Mouse (Mus musculus): ENCODE measurements around the gene C87436. TPM values are rescaled to one million over a fixed set of nuclear protein-coding genes. Genes with fewer than 3 reads are reported as not detected.

The C87436 gene
- 24.8 and 25.9 TPM in 2 replicates for polyA plus RNA-seq (2014; fragmentation: Nextera tagmentation; extraction: Ambion mirVana)

- no peaks in the 10 kb centered on the region for H3K27me3 ChIP-seq (replicated peaks; ENCODE audit: control insufficient read depth, insufficient read depth, low read length)
- under 1% methylated on average over 59 of the region's 59 CpGs for WGBS
- peaks cover 13% of the 10 kb centered on the region; the same call in 1 of the 2 replicates for H3K36me3 ChIP-seq (ENCODE audit: control insufficient read depth, insufficient read depth, low read length)
- peak within 1 kb of the TSS; percentile 96 for H3K9ac ChIP-seq (ENCODE audit: low read depth, low read length)
- peaks cover 6% of the 10 kb centered on the region for H3K4me1 ChIP-seq (replicated peaks; ENCODE audit: control insufficient read depth, insufficient read depth, low read length)
- peak within 1 kb of the TSS; percentile 91 for H3K4me3 ChIP-seq (ENCODE audit: low read depth, low read length)
- ATAC-seq (replicated peaks; ENCODE audit: low FRiP score) = peak; percentile 94
- peak within 1 kb of the TSS; percentile 80 for H3K4me2 ChIP-seq
- DNase-seq (ENCODE audit: low spot score) = peak; percentile 97
- peak within 1 kb of the TSS; percentile 96 for H3K27ac ChIP-seq (ENCODE audit: low read depth, low read length)
- H3K9me3 ChIP-seq (ENCODE audit: control insufficient read depth, low read length) = no peaks in the 10 kb centered on the region
Measured at GRCm38 (mm10) chr6:86438272-86439118, at the start of gene C87436. Gene C87436, plus strand, starts transcription at chr6:86438374.

DNA sequence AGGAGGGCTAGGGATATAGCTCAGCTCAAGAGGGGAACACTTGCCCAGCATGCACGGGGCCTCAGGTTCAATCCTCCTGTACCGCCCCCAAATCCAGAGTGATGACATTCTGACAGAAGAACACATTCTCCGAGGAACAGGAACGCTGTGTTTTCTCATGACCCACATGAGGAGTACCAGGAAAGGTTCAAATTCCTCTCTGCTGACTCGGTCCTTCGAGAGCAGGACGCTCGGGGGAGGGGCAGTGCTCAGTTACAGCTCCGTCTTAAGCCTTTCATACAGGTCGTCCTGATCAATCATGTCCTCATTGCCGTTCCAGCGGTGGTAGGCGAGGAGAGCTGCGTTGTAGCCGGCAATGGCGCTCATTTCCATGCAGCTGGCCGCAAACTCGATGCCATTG is 49.7 kb upstream of the C87436 start:
- 81% methylated on average over 18 of the region's 18 CpGs for WGBS
- ATAC-seq (replicated peaks; ENCODE audit: low FRiP score) (no peak), DNase-seq (ENCODE audit: low spot score) (no peak)
- H3K4me3 ChIP-seq (ENCODE audit: low read depth, low read length) = no peak overlapping the region
- peaks cover 33% of the 10 kb centered on the region; the same call in 1 of the 2 replicates for H3K36me3 ChIP-seq (ENCODE audit: control insufficient read depth, insufficient read depth, low read length)
- H3K9me3 ChIP-seq (ENCODE audit: control insufficient read depth, low read length) = no peaks in the 10 kb centered on the region
- no peak overlapping the region for H3K4me2 ChIP-seq
- no peak overlapping the region for H3K9ac ChIP-seq (ENCODE audit: low read depth, low read length)
- no peaks in the 10 kb centered on the region; the same call in 1 of the 2 replicates for H3K4me1 ChIP-seq (replicated peaks; ENCODE audit: control insufficient read depth, insufficient read depth, low read length)
- H3K27ac ChIP-seq (ENCODE audit: low read depth, low read length) = no peak overlapping the region
- no peaks in the 10 kb centered on the region for H3K27me3 ChIP-seq (replicated peaks; ENCODE audit: control insufficient read depth, insufficient read depth, low read length)

DNA sequence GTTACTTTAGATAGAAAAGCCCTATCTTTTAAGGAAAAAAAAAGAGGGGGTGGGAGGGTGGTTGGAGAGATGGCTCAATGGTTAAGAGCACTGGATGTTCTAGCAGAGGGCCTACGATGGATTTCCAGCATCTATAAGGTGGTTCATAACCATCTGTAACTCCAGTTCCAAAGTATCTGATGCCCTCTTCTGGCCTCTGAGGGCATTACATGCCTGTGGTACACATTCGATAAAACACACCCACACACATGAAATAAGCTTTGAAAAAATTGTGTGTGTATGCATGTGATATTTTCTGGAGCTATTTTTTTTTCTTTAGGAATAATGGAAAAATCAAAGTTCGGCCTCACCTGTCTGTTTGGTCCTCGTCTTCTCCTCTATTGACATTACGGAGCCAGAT is 46.8 kb upstream of the C87436 start:
- Histone ChIP-seq H3K9ac (ENCODE audit: low read depth, low read length) (no peak overlapping the region), H3K9me3 (ENCODE audit: control insufficient read depth, low read length) (no peaks in the 10 kb centered on the region), H3K27me3 (replicated peaks; ENCODE audit: control insufficient read depth, insufficient read depth, low read length) (no peaks in the 10 kb centered on the region), H3K27ac (ENCODE audit: low read depth, low read length) (no peak overlapping the region), H3K4me1 (replicated peaks; ENCODE audit: control insufficient read depth, insufficient read depth, low read length) (peaks cover 15% of the 10 kb centered on the region), H3K36me3 (ENCODE audit: control insufficient read depth, insufficient read depth, low read length) (peaks cover 33% of the 10 kb centered on the region; the same call in 1 of the 2 replicates), H3K4me2 (no peak overlapping the region), H3K4me3 (ENCODE audit: low read depth, low read length) (no peak overlapping the region)
- DNase-seq (ENCODE audit: low spot score) (no peak), ATAC-seq (replicated peaks; ENCODE audit: low FRiP score) (no peak)
- 94% methylated on average over 5 of the region's 5 CpGs for WGBS

DNA sequence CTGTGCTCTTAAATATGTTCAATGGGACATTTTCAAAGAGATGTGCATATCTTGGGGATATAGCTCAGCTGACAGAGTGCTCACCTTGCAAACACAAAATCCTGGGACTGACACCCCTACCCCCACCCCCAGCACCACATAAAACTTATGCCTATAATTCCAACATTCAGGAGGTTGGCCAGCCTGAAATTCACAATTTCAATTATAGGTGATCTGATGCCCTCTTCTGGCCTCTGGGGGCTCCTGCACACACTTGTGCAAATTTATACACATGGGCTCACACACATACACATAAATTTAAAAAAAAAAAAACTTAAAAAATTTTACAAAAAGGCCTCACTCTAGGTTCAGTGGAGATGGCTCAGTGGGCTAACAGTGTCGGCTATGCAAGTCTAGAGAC is 45.0 kb upstream of the C87436 start:
- Histone ChIP-seq H3K9ac (ENCODE audit: low read depth, low read length) (no peak overlapping the region), H3K4me3 (ENCODE audit: low read depth, low read length) (no peak overlapping the region), H3K9me3 (ENCODE audit: control insufficient read depth, low read length) (no peaks in the 10 kb centered on the region), H3K36me3 (ENCODE audit: control insufficient read depth, insufficient read depth, low read length) (peaks cover 30% of the 10 kb centered on the region; the same call in 1 of the 2 replicates), H3K4me1 (replicated peaks; ENCODE audit: control insufficient read depth, insufficient read depth, low read length) (peaks cover 20% of the 10 kb centered on the region), H3K4me2 (no peak overlapping the region), H3K27me3 (replicated peaks; ENCODE audit: control insufficient read depth, insufficient read depth, low read length) (no peaks in the 10 kb centered on the region), H3K27ac (ENCODE audit: low read depth, low read length) (no peak overlapping the region)
- WGBS = 95% methylated on average over 1 of the region's 1 CpGs
- ATAC-seq (replicated peaks; ENCODE audit: low FRiP score) = no peak
- DNase-seq (ENCODE audit: low spot score) = no peak

- no peak overlapping the region for H3K27ac ChIP-seq (ENCODE audit: low read depth, low read length)
- whole genome bisulfite sequencing = 88% methylated on average over 17 of the region's 17 CpGs
- ATAC-seq (replicated peaks; ENCODE audit: low FRiP score) = no peak
Measured at GRCm38 (mm10) chr6:86394078-86394720, 44.0 kb upstream of the C87436 start.

GRCm38 (mm10) chr6:86395021-86395420 is 43.2 kb upstream of the C87436 start:
- Histone ChIP-seq H3K4me3 (ENCODE audit: low read depth, low read length) (no peak overlapping the region), H3K9ac (ENCODE audit: low read depth, low read length) (peak overlapping the region; percentile 34; the same call in 1 of the 2 replicates), H3K36me3 (ENCODE audit: control insufficient read depth, insufficient read depth, low read length) (peaks cover 22% of the 10 kb centered on the region; the same call in 1 of the 2 replicates), H3K4me1 (replicated peaks; ENCODE audit: control insufficient read depth, insufficient read depth, low read length) (peaks cover 20% of the 10 kb centered on the region), H3K9me3 (ENCODE audit: control insufficient read depth, low read length) (no peaks in the 10 kb centered on the region), H3K4me2 (peak overlapping the region; percentile 97), H3K27me3 (replicated peaks; ENCODE audit: control insufficient read depth, insufficient read depth, low read length) (no peaks in the 10 kb centered on the region), H3K27ac (ENCODE audit: low read depth, low read length) (no peak overlapping the region)
- WGBS = 87% methylated on average over 9 of the region's 9 CpGs
- no peak for ATAC-seq (replicated peaks; ENCODE audit: low FRiP score)
- no peak for DNase-seq (ENCODE audit: low spot score)

More at GRCm38 (mm10) chr6:86394078-86394720, 44.0 kb upstream of the C87436 start:
- H3K36me3 ChIP-seq (ENCODE audit: control insufficient read depth, insufficient read depth, low read length) = peaks cover 25% of the 10 kb centered on the region; the same call in 1 of the 2 replicates
- no peak for DNase-seq (ENCODE audit: low spot score)
- H3K4me2 ChIP-seq = no peak overlapping the region
- H3K9me3 ChIP-seq (ENCODE audit: control insufficient read depth, low read length) = no peaks in the 10 kb centered on the region
- no peaks in the 10 kb centered on the region for H3K27me3 ChIP-seq (replicated peaks; ENCODE audit: control insufficient read depth, insufficient read depth, low read length)
- no peak overlapping the region for H3K4me3 ChIP-seq (ENCODE audit: low read depth, low read length)
- peaks cover 20% of the 10 kb centered on the region for H3K4me1 ChIP-seq (replicated peaks; ENCODE audit: control insufficient read depth, insufficient read depth, low read length)
- no peak overlapping the region for H3K9ac ChIP-seq (ENCODE audit: low read depth, low read length)

DNA sequence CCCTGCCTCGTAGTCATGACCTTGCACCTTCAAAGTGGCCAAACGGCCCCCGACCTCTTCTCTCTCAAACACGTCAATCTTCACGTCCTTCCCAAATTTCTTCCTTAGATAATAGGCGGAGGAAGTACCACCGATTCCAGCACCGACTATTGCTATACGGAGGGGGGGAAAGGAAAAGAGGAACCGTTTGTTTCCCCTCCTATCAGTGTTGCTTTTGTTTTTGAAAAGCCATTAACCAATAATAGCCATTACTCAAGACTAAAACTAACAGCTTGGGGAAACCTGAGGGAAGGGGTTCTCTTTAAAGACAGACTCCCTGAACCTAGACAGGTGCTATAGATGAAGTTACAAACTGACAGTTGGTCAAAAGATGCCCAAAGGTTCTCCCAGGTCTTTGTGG is 42.2 kb upstream of the C87436 start:
- peak overlapping the region; percentile 83; the same call in 1 of the 2 replicates for H3K27ac ChIP-seq (ENCODE audit: low read depth, low read length)
- no peaks in the 10 kb centered on the region for H3K9me3 ChIP-seq (ENCODE audit: control insufficient read depth, low read length)
- peaks cover 20% of the 10 kb centered on the region for H3K4me1 ChIP-seq (replicated peaks; ENCODE audit: control insufficient read depth, insufficient read depth, low read length)
- peak overlapping the region; percentile 93 for H3K4me3 ChIP-seq (ENCODE audit: low read depth, low read length)
- H3K27me3 ChIP-seq (replicated peaks; ENCODE audit: control insufficient read depth, insufficient read depth, low read length) = no peaks in the 10 kb centered on the region
- 21% methylated on average over 10 of the region's 10 CpGs for WGBS
- peaks cover 13% of the 10 kb centered on the region; the same call in 1 of the 2 replicates for H3K36me3 ChIP-seq (ENCODE audit: control insufficient read depth, insufficient read depth, low read length)
- H3K9ac ChIP-seq (ENCODE audit: low read depth, low read length) = peak overlapping the region; percentile 89
- DNase-seq (ENCODE audit: low spot score) = no peak
- H3K4me2 ChIP-seq = peak overlapping the region; percentile 97
- no peak for ATAC-seq (replicated peaks; ENCODE audit: low FRiP score)

DNA sequence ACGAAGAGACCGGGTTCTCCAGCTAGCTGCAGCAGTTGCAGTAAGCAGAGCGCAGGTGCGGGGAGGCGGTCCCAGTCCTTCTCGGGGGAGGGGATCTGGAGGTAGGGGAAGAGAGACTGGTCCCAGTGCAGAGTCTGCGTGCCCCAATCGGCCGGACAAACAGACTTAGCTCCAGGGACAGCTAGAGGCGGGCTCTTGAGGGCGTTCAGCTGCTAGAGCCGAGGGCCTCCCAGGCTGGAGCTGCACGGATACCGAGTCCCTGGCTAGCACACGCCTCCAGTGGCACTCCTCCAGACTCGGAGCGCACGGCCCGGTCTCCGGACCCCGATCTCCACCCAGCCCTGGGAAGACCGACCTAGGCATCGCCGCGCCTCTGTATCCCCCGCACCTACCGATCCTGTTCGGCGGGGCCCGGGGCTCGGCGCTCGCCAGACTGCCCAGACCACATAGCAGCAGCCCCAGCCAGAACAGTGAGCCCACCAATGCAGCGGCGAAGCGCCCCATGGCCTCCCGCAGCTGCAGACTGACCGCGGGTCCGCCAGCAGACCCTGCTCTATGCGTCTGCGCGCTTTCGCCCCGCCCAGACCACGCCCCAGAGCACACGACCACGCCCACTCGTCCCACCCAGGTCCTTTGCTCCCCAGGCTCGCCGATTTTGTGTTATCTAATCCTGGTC is 41.5 kb upstream of the C87436 start, which contains the start of gene Pcyox1:
TSS of gene Pcyox1 (minus strand) at position 574 of the 676 bp plus-strand sequence.
- ATAC-seq (replicated peaks; ENCODE audit: low FRiP score) = peak; percentile 91
- H3K9me3 ChIP-seq (ENCODE audit: control insufficient read depth, low read length) = no peaks in the 10 kb centered on the region

More for the DNA sequence above, 41.5 kb upstream of the C87436 start, which contains the start of gene Pcyox1:
- Histone ChIP-seq H3K27me3 (replicated peaks; ENCODE audit: control insufficient read depth, insufficient read depth, low read length) (no peaks in the 10 kb centered on the region), H3K27ac (ENCODE audit: low read depth, low read length) (peak within 1 kb of the TSS; percentile 83), H3K36me3 (ENCODE audit: control insufficient read depth, insufficient read depth, low read length) (peaks cover 8% of the 10 kb centered on the region; the same call in 1 of the 2 replicates), H3K4me1 (replicated peaks; ENCODE audit: control insufficient read depth, insufficient read depth, low read length) (peaks cover 20% of the 10 kb centered on the region), H3K9ac (ENCODE audit: low read depth, low read length) (peak within 1 kb of the TSS; percentile 89), H3K4me3 (ENCODE audit: low read depth, low read length) (peak within 1 kb of the TSS; percentile 93), H3K4me2 (peak within 1 kb of the TSS; percentile 97)
- WGBS = under 1% methylated on average over 51 of the region's 51 CpGs
- peak; percentile 90 for DNase-seq (ENCODE audit: low spot score)
